ENCODE assay signal across 20 mouse cellular contexts in genomic region chr7:100233681-100234080, GRCm38 (mm10). TPM values are rescaled to one million over a fixed set of nuclear protein-coding genes. Genes with fewer than 3 reads are reported as not detected.
A peak's percentile ranks its signal among the peaks of the same experiment; 100 is the strongest.
DNase-seq lines count a peak whose midpoint lies in the region; ATAC-seq and TF ChIP-seq lines count a peak whose summit lies in the region.
"Had no signal": no experiment of that assay in that cellular context is flagged by ENCODE, and none has a peak within 500 bp of the region (broad histone marks: within the 10 kb centered on the region; RNA-seq: fewer than 3 reads in every experiment).

No protein-coding gene starts in this region.

- no peaks in the 10 kb centered on the region for H3K9me3 ChIP-seq in liver, embryonic 11.5 days (ENCODE audit: control insufficient read depth, low read length)
- no peaks in the 10 kb centered on the region for H3K9me3 ChIP-seq in liver, embryonic 12.5 days (replicated peaks)
- H3K9me3 ChIP-seq: embryonic facial prominence, embryonic 15.5 days; forebrain, embryonic 10.5 days; heart, embryonic 15.5 days; limb, embryonic 15.5 days had no signal

- H3K4me3 ChIP-seq in liver, embryonic 11.5 days (ENCODE audit: low read depth, low read length): no peak overlapping the region
- no peak overlapping the region for H3K4me3 ChIP-seq in liver, embryonic 12.5 days
- no peak overlapping the region for H3K4me3 ChIP-seq in cerebellum, adult 2 months (replicated peaks; ENCODE audit: insufficient read depth, low read depth, low read length)
- H3K4me3 ChIP-seq: embryonic facial prominence, embryonic 15.5 days; forebrain, embryonic 10.5 days; heart, embryonic 15.5 days; limb, embryonic 15.5 days; myocyte had no signal

- TF ChIP-seq CTCF in cerebellum, adult 2 months (IDR thresholded peaks at IDR 0.05; ENCODE audit: borderline replicate concordance, insufficient read depth, low read depth, low read length): no peak

- no peaks in the 10 kb centered on the region for H3K36me3 ChIP-seq in liver, embryonic 11.5 days (ENCODE audit: control insufficient read depth, insufficient read depth, low read length)
- H3K36me3 ChIP-seq in liver, embryonic 12.5 days: no peaks in the 10 kb centered on the region
- H3K36me3 ChIP-seq: embryonic facial prominence, embryonic 15.5 days; forebrain, embryonic 10.5 days; heart, embryonic 15.5 days; limb, embryonic 15.5 days had no signal

- no peak for DNase-seq in liver, embryonic 11.5 days (ENCODE audit: low spot score)
- DNase-seq in liver: no peak
- DNase-seq in c-Kit-positive CD71-positive TER-119-negative erythroid progenitor cells, embryonic 14.5 days (ENCODE audit: low read depth): peak; percentile 34
- DNase-seq in spleen, postnatal 4 days (ENCODE audit: low spot score in 2 of 2): no peak
- no peak for DNase-seq in cerebellum, adult 2 months
- DNase-seq in thymus, postnatal 10 days (ENCODE audit: low spot score in 2 of 2): no peak

- ATAC-seq in liver, embryonic 11.5 days (replicated peaks; ENCODE audit: low FRiP score): no peak
- ATAC-seq in liver, embryonic 12.5 days: peak; percentile 49
- ATAC-seq in megakaryocyte progenitor cell, adult 5-6 weeks (replicated peaks; ENCODE audit: poor library complexity): 0 out of 2 replicates have a peak, but pooled peaks have one; percentile 27
- ATAC-seq: forebrain, postnatal 0 days; midbrain, embryonic 16.5 days had no signal

- no peak overlapping the region for H3K9ac ChIP-seq in liver, embryonic 11.5 days (ENCODE audit: low read depth, low read length)
- no peak overlapping the region for H3K9ac ChIP-seq in liver, embryonic 12.5 days
- H3K9ac ChIP-seq: embryonic facial prominence, embryonic 15.5 days; forebrain, postnatal 0 days; heart, embryonic 15.5 days; hindbrain, embryonic 14.5 days; limb, embryonic 15.5 days had no signal

- peak overlapping the region; percentile 39; the same call in 1 of the 2 replicates for H3K27ac ChIP-seq in liver, embryonic 11.5 days (ENCODE audit: low read depth, low read length)
- 0 out of 2 replicates have a peak overlapping the region, but pooled peaks have one; percentile 49 for H3K27ac ChIP-seq in liver, embryonic 12.5 days
- H3K27ac ChIP-seq in cerebellum, adult 2 months (ENCODE audit: insufficient read depth, low read length): no peak overlapping the region
- H3K27ac ChIP-seq: embryonic facial prominence, embryonic 15.5 days; forebrain, embryonic 10.5 days; heart, embryonic 15.5 days; hindbrain, embryonic 14.5 days; kidney, postnatal 0 days; limb, embryonic 15.5 days had no signal

- no peaks in the 10 kb centered on the region for H3K27me3 ChIP-seq in liver, embryonic 11.5 days (replicated peaks; ENCODE audit: control insufficient read depth, insufficient read depth, low read length)
- H3K27me3 ChIP-seq in liver, embryonic 12.5 days (replicated peaks): no peaks in the 10 kb centered on the region
- no peaks in the 10 kb centered on the region for H3K27me3 ChIP-seq in cerebellum, adult 2 months (ENCODE audit: control insufficient read depth, insufficient read depth, low read length)
- H3K27me3 ChIP-seq: embryonic facial prominence, embryonic 15.5 days; heart, embryonic 15.5 days; limb, embryonic 15.5 days had no signal

- TF ChIP-seq POLR2A in cerebellum, adult 2 months (IDR thresholded peaks at IDR 0.05; ENCODE audit: borderline replicate concordance, insufficient read depth, low read length): no peak

- peaks cover 12% of the 10 kb centered on the region for H3K4me1 ChIP-seq in liver, embryonic 11.5 days (replicated peaks; ENCODE audit: control insufficient read depth, insufficient read depth, low read length)
- peaks cover 22% of the 10 kb centered on the region for H3K4me1 ChIP-seq in liver, embryonic 12.5 days
- H3K4me1 ChIP-seq in cerebellum, adult 2 months (ENCODE audit: control insufficient read depth, insufficient read depth, low read length): peaks cover 6% of the 10 kb centered on the region; the same call in 1 of the 2 replicates
- H3K4me1 ChIP-seq: embryonic facial prominence, embryonic 15.5 days; heart, embryonic 15.5 days; limb, embryonic 15.5 days had no signal

- H3K4me2 ChIP-seq in liver, embryonic 11.5 days: no peak overlapping the region
- no peak overlapping the region for H3K4me2 ChIP-seq in liver, embryonic 12.5 days
- H3K4me2 ChIP-seq: embryonic facial prominence, embryonic 15.5 days; heart, embryonic 15.5 days; hindbrain, embryonic 14.5 days; limb, embryonic 15.5 days had no signal

RNA-seq across cellular contexts. Expression of gene Pgm2l1, which starts 6.5 kb away (rescaled TPM):
- 2.6 and 3.0 TPM in 2 replicates for polyA plus RNA-seq in liver, embryonic 11.5 days (2014; fragmentation: Nextera tagmentation; extraction: Ambion mirVana)
- 2.3 and 2.7 TPM in 2 replicates for polyA plus RNA-seq in liver, embryonic 12.5 days (2016; fragmentation: Nextera tagmentation; extraction: Ambion mirVana)
- total RNA-seq in megakaryocyte progenitor cell, adult 5-6 weeks (2015): 8.0 and 12.4 TPM in 2 replicates
- total RNA-seq in megakaryocyte progenitor cell, adult 5-6 weeks (2017): 6.2 and 10.6 TPM in 2 replicates
- polyA plus RNA-seq in cerebellum, adult 2 months (2012; rRNA removed): 49.6 and 49.8 TPM in 2 replicates

RNA-seq across cellular contexts. Expression of gene P4ha3, which starts 51.6 kb away (rescaled TPM):
- 5.9 and 7.1 TPM in 2 replicates for polyA plus RNA-seq in liver, embryonic 11.5 days (2014; fragmentation: Nextera tagmentation; extraction: Ambion mirVana)
- 1.8 and 2.2 TPM in 2 replicates for polyA plus RNA-seq in liver, embryonic 12.5 days (2016; fragmentation: Nextera tagmentation; extraction: Ambion mirVana)
- total RNA-seq in megakaryocyte progenitor cell, adult 5-6 weeks (2015): 0.22 TPM in 1 of 2 replicates, not detected in the other
- total RNA-seq in megakaryocyte progenitor cell, adult 5-6 weeks (2017): not detected in 2 replicates
- polyA plus RNA-seq in cerebellum, adult 2 months (2012; rRNA removed): 2.2 and 2.3 TPM in 2 replicates

RNA-seq across cellular contexts. Expression of gene Kcne3, which starts 57.4 kb away (rescaled TPM):
- polyA plus RNA-seq in liver, embryonic 11.5 days (2014; fragmentation: Nextera tagmentation; extraction: Ambion mirVana): 10.9 and 11.4 TPM in 2 replicates
- polyA plus RNA-seq in liver, embryonic 12.5 days (2016; fragmentation: Nextera tagmentation; extraction: Ambion mirVana): 3.4 and 4.4 TPM in 2 replicates
- 0.59 and 0.77 TPM in 2 replicates for total RNA-seq in megakaryocyte progenitor cell, adult 5-6 weeks (2015)
- total RNA-seq in megakaryocyte progenitor cell, adult 5-6 weeks (2017): 2.0 and 4.2 TPM in 2 replicates
- not detected in 2 replicates for polyA plus RNA-seq in cerebellum, adult 2 months (2012; rRNA removed)
- total RNA-seq: forebrain, postnatal 0 days; layer of hippocampus, postnatal 10 days; left cerebral cortex, postnatal 4 days had no signal
- polyA plus RNA-seq: forebrain, postnatal 0 days; inflammation-experienced regulatory T-cells, adult 6 months; myocyte had no signal

Comparison
In these comparisons a context has a peak if more than half of its experiments do, and no peak if none do; other contexts are left out.
1. RNA of gene Pgm2l1, which starts 6.5 kb away (polyA plus RNA-seq): 49.6 to 49.8 TPM in cerebellum, adult 2 months; 2.6 to 3.0 TPM in liver, embryonic 11.5 days and 2.3 to 2.7 TPM in liver, embryonic 12.5 days; every median in the first group is over 10 times any median in the second.